Mouse (Mus musculus): Measurements from ENCODE around the gene Slc45a3. TPM values are rescaled to one million over a fixed set of nuclear protein-coding genes. Genes with fewer than 3 reads are reported as not detected.

Gene Slc45a3
- total RNA-seq, 2 experiments from 2014 or later = 0.72 to 0.89 TPM

DNA sequence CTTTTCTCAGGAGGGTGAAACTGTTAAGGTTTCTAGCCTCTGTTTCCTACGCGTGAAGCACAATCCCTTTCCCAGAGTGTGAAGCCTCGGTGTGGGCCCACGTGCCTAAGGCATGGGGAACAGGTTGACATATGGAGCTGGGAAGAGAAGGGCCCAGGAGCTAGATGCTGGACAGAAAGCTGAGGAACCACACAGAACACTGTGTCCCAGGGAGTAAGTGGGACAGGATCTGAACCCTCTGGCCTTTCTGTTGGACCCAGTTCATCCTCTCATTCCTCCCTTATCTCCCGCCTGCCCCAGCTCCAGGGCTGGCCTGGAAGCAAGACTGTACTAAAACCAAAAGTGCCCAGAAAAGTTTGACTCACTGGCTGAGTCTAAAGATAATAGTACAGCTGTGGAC lies 1.3 kb downstream of the Slc45a3 start:
- DNase-seq (ENCODE audit: low spot score in 2 of 2) = no peak

DNA sequence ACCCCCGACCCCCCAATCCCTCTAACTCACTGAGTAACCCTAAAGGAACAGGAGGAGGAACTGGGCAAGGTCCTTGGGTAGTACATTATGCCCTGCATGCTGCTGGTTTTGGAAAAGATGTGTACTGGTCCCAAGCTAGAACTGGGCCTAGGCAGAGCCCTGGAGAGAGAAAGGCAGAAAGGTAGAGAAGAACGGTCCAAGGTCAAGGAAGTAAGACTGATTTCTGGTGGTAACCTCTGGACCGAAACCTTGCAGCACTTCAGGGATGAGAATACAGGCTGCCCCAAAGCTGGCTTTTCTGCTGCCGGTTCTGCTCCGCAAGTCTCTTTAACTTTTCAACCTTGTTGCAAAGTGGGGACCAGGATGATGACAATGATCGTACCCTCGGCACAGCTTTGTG lies 1.8 kb downstream of the Slc45a3 start:
- DNase-seq (ENCODE audit: low spot score in 2 of 2) = no peak

DNA sequence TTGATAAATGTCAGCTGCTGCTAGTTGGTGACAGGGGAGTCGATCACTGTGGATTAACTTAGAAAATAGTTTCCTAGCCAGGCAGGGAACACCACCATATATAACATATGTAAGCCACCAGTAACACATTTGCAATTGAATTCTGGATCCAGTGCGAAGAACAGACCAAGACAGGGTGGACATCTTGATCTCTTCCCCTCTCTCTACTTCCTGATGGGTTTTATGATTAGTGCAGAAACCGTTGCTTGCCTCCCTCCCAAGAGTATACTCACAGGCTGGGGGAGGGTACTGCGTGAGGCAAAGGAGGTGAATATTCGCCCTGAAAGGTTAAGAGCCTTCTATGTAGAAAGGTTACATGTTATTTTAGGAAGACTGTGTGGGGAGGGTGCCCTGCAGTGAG lies 3.1 kb downstream of the Slc45a3 start:
- no peak for DNase-seq (ENCODE audit: low spot score in 2 of 2)

DNA sequence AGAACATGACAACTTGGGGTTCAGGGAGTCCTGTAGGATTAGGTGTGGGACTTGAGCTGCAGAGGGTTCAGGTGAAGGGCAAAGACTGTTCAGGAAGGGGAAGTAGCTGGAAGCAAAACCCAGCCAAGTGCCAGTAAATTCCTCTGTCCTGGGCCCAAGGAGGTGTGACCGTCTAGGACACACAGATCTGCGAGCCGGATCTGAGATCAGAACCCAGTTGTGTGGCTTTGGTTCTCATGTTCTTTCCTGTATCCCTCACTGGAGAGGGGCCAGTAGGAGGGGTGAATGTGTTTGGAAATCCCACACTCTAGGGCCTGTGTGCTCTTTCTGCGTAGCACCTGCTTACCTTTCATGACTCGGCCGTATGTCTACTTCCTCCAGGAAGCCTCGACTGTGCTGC lies 4.6 kb downstream of the Slc45a3 start:
- no peak for DNase-seq (ENCODE audit: low spot score in 2 of 2)

DNA sequence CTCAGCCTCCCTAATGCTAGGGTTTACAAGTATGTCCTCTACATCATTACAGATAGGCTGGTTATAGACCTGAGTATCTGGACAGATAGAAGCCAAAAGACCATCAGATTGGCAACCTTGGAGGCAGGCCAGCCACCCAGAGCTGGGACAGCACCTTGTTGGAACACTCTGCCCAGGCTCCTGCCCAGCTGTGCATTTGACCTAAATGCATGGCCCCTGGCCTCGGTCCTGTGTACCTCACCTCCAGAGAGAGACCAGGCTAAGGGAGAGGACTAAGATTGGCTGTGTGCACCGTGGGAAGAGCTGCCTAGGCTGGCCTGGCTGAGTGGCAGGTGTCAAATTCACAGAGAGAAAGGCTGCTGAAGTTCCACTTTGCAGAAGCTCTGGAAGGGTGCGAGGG lies 5.8 kb downstream of the Slc45a3 start:
- no peak for DNase-seq (ENCODE audit: low spot score in 2 of 2)

DNA sequence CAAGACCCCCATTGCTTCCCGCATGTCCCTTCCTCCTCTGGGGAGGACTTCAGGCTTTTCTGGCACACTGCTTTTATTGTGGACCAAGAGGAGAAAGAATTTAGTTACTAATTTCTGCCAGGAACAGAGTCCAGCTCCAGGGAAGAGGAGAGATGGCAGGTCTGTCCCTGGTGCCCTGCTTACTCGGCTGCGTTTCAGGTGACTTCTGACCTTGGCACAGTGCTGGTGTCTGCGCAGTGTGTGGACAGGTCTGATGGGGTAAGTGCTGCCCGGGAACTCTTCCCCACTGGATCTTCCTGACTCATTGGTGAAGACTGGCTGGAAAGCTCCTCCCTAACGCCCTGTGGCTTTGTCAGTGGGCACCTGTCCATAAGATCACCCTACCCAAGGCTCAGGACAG lies 6.2 kb downstream of the Slc45a3 start:
- DNase-seq (ENCODE audit: low spot score in 2 of 2) = no peak

DNA sequence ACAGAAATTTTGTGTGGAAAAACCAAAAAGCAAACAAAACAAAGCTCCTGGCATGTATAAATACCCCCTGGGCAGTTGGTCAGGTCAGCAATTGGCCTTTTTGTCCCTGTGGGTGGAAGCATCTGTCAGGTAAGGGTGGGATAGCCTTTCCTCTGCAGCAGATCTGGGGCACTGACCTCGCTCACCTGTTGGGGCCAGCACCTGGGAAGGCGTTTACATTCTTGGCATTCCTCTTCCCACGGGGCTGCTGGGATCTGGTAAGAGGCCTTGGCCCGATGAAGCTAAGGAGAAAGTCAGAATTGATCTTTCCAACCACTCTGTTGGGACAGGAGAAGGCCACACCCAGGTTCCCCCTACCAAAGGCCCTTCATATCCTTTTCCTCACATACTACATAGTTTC lies 7.1 kb downstream of the Slc45a3 start:
- DNase-seq (ENCODE audit: low spot score in 2 of 2) = no peak

DNA sequence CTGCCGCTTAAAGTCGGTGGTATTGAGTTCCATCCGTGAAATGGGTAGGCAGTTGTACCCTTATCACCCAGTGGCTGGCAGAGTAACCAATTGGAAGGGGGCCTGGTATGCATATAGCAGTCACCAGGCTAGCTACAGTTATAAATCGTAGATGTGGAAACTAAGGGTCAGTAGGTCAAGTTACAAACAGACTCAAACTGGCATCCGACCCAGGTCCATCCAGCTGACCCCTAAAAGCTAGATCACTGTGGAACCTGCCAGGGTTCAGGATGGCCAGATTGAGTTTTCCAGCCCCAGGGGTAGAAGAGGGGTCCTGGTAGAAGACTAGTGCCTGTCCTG lies 7.5 kb downstream of the Slc45a3 start:
- no peak for DNase-seq (ENCODE audit: low spot score in 2 of 2)

DNA sequence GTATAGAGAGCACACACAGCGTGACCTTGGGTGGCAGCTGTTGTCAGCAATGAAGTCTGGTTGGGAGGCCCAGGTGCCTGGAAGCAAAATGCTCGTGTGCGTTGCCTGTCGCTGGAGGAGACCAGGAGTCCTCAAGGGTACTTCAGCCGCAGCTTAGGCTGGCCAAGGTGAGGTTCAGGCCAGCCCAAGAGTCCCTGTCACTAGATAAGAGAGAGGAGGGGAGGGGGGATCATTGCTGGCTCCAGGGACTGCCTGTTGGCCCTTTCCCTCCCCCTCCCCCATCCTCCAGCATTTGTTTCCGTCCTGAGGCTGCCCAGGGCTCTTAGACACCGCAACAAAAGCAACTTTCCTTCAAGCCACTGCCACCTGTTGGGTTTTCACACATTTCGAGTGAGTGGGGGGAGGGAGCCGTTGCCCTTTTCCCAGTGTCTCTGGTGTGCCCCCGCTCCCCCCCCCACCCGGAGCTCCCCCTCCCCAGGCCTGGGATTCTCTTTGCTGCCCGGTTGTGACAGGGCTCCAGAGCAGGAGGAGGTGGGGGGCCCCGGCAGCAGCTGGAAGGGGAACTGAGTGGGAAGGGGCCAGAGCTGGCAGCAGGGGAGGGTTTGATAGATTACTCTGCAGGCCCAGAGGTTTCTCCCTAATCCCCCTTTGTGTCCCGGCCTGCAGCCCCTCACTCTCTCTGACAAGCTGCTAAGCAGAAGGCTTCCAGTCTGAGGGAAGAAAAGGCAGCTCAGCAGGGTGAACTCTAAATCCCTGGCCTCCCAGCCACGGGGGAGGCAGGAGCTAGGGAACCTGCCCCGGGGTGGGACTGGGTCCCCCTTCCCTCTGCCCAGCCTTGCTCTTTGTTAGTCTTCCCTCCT lies 8.1 kb downstream of the Slc45a3 start:
- no peak for DNase-seq (ENCODE audit: low spot score in 2 of 2)

DNA sequence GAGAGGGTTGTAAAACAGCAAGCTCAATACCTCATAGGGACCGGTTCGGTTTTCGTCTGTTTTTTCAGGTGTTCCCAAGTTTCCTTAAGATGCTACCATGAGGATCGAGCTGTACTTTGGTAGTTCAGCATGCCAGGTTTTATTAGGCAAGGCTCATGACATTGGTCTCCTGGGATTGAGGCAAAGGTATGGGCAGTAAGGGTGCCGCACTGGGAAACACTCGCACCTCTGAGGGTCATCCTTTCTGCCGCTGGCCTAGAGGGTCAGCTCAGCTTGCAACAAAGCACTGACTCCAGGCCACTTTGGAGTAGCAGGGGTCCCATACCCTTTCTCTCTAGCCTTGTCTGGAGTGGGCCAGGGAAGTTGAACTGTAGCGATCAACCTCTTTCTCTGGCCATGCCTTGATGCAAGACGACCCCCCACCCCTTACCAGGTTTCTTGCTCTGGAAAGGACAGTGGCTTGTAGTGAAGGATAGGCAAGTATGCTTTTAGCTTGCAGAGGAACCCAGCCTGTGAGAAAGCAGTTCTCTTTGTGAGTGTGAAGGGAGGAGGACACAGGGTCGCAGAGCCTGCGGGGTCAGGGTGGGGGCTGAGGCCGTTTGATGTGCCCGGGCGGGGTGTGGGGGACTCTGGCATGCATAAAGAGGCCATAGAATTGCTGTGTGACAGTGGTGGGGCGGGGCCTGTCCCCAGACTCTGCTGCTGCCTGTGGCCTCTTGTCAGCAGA lies 9.2 kb downstream of the Slc45a3 start:
- no peak for DNase-seq (ENCODE audit: low spot score in 2 of 2)

DNA sequence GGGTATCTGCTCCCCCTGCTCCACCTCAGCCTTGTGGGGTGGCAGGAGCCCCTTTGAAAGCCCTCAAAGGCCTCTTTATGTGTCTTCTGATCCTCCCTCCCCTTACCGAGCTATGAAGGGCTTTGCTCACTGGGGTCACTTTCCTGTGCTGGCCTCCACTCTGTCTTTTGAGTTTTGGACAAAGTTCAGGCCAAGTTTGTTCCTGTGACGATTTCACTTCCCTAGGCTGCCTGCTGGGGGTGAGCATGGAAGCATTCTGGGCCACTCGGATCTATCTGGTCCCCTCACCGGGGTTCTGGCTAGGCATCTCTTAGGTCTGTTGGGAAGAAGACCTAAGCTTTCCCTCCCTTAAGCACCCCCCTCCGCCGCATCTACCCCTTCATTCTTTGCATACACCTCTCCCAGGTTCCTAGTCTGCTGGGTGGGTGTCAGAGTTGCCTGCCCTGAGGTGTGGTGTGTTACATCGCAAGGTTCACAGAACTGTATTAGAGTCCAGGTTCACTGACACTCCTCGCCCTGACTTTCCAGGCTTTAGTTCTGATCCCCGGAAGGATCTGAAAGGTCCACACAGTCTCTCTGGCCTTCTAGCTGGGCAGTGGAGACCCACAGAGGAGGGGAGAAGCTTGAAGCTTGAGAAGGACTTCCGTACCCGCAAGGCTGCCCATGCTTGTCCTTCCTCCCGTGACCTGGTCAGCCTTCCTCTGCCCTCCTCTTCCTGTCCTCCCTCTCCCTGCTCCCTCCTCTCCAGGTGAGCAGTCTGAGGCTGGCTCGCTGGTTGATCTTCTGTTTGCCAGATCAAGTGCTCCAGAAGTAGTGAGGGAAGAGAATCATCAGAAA lies 9.9 kb downstream of the Slc45a3 start:
- no peak for DNase-seq (ENCODE audit: low spot score in 2 of 2)

DNA sequence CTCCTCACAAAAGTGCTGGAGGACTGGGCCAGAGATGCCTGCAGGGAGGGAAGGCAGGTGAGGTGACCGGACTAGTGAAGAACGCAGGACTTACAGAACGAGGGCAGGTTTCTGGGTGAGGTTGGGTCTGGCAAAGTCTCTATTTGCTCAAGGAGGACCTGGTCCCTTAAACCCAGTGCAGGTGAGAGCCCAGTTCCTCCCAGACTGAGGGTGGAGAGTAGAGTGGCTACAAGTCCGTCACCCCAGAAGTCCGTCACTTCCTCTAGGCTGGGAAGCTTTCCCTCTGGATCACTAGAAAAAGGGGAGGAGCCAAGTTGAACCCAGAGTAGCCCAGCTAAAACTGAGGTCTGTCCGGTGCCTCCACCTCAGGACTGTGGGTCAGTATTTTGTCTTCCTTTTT lies 11.2 kb downstream of the Slc45a3 start:
- no peak for DNase-seq (ENCODE audit: low spot score in 2 of 2)

DNA sequence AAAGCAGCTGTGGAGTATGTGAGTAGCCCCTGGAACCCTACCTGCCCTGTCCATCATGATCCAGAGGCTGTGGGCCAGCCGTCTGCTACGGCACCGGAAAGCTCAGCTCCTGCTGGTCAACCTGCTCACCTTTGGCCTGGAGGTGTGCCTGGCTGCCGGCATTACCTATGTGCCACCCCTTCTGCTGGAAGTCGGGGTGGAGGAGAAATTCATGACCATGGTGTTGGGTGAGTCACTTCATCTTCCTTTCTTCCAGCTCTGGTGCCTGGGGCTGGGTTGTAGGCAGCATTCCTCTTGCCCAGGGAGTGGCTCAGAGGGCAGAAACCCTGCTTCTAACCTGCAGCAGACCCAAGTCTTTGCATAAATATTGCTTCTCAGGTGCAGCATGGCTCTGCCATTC lies 14.1 kb downstream of the Slc45a3 start:
- no peak for DNase-seq (ENCODE audit: low spot score in 2 of 2)

DNA sequence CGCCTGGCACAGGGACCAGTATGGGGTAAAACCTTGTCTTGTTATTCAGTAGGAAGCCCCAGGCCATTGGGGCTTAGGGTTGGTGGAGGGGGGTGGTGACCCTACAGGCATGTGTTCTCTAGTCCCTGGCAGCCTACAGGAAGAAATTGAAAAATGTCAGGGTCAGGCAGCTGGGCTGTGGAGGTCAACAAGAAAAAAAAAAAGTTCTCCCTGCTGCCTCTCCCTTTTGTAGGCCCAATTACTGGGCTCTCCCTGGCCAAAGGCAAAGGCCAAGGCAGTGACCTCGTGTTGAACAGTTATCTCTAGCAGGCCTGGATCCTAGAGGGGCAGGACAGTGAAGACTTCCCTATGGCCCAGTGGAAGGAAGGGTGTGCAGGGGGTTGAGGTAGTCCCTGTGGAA lies 17.7 kb downstream of the Slc45a3 start:
- DNase-seq (ENCODE audit: low spot score in 2 of 2) = no peak

DNA sequence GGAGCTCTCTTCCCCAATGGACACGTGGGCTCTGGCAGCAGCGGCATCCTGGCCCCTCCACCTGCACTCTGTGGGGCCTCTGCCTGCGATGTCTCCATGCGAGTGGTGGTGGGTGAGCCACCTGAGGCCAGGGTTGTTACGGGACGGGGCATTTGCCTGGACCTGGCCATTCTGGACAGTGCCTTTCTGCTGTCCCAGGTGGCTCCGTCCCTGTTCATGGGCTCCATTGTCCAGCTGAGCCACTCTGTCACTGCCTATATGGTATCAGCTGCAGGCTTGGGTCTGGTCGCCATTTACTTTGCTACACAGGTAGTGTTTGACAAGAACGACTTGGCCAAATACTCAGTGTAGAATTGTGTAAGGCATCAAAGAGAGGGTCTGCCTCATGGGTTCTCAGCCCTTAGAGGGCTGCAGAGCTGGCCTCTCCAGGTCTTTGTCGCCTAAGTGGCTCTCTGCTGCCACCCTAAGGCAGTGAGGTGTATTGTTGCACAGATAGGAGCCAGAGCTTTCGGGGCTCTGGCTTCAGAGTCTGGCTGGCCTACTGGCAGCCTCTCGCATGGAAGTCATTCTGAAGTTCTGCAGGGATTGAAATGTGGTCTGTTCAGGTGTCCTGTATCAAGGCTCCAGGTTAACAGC lies 18.7 kb downstream of the Slc45a3 start:
- peak; percentile 47 to 80 for DNase-seq (ENCODE audit: low spot score in 2 of 2)

DNA sequence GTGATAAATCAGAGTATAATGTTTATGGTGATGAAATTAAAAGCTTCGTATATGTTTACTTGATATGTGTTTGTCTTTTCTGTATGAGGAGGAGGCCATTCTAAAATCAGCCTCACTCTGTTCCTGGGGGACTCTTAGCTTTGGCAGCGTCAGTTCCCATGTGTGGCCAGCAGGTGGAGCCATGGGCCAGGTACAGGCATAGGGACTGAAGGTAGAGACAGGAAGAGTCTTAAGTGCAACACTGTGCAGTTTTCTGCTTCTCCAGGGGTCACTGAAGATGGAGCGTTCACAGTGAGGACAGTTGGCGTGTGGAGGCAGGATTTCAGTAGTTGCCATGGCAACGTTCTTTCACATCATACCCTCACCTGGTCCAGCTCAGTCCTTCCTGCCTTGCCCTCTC lies 20.1 kb downstream of the Slc45a3 start:
- peak; percentile 60 to 77 for DNase-seq (ENCODE audit: low spot score in 2 of 2)

DNA sequence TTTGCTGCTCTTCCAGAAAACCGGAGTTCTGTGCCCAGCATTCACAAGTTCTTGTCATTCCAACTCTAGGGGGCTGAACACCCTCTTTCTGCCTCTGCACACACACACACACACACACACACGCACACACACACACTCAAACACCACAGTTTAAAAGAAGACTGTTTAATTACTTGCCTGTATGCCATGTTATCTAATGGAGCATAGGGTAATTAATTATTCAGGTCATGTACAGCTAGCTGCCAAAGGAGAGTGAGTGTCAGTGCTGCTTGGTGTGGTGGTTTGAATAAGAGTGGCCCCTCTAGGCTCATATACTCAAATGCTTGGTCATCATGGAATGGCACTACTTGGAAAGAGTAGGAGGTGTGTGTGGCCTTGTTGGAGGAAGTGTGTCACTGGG lies 21.0 kb downstream of the Slc45a3 start:
- DNase-seq (ENCODE audit: low spot score in 2 of 2) = no peak

DNA sequence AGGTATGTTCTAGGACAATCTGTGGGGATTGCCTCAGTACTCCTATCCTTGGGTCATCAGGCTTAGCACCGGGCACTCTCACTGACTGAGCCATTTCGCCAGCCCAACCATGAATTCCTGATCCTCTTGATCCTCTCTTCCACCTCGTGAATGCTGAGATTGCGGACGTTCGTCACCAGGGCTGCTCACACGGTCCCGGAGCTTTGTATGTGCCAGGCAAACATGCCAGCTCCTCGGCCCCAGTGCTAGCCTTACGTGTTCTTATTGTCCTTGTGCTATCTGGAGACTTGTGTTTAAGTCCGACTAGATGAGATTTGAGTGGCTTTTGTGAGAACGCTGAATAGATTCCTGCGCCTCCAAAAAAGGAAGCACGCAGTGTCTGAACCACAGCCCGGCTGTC lies 24.7 kb downstream of the Slc45a3 start:
- DNase-seq (ENCODE audit: low spot score in 2 of 2) = no peak

DNA sequence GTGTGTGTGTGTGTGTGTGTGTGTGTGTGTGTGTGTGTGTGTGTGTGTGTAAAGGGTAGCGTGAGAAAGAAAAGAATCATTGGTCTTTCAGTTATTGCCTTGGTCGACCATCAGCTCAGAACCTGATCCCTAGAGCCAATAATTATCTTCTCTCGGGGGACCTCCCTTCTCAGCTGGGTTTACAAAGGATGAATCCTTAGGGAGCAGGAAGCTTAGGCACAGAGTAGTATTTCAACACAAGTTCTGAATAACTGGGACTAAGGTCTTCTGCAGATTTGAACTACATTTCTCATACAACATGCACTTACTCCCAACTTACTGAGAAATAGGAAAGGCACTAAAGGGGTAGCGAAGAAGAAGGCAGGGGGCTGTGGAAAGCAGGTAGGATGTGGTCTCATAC lies 26.7 kb downstream of the Slc45a3 start:
- no peak for DNase-seq (ENCODE audit: low spot score in 2 of 2)

DNA sequence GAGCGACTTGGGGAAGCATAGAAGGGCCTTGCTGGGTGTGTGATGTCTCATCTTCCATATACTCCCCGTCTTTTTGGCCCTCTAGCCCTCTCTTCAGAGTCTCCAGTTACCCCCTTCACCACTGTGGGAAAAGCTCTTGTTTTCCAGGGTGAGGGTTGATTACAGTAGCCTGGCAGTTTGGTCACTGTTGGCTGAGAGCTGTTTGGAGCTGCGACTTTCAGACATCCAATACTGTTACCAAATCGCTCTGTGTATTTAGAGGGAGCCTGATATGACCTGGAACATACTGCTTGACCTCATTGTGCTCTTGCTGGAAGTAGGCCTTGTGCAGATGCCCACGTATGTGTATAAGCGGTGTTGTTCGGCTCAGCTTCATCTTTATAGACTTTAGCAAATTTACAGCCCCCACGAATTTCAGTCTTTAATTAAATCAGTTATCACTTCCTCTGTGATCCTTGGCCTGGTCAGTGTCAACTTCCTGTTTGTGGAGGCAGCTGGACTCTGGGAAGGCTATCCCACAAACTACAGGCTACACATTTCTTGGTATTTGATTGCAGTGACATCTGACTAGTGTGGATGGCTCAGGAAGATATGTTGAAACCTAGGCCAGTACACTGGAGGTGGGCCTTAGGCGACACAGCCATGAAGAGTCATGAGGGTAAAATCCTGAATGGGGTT lies 27.5 kb downstream of the Slc45a3 start:
- DNase-seq (ENCODE audit: low spot score in 2 of 2) = no peak

DNA sequence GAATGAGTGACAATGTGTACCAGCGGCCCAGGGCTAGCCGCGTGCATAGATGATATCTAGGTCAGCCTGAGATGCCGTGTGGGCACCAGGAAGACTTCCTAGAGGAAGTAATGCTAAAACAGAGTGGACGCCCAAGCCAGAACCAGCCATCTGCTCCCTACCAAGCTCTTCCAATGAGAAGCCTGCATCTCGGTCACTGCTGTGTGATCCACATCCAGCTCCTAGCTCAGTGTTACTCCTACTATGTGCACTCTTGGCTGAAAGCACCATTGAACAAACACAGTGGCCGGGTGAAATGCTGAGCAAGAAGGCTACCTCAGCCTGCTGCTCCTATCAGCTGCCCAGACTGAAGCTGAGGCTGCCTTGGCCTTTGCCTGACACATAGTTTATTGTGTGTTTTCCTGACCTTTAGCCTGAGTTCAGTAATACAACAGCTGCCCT lies 29.8 kb downstream of the Slc45a3 start:
- DNase-seq (ENCODE audit: low spot score in 2 of 2) = no peak

Measured in layer of hippocampus, adult 18-20 months (tissue).